Mouse (Mus musculus): ENCODE measurements around the gene Ces2b. TPM values are rescaled to one million over a fixed set of nuclear protein-coding genes. Genes with fewer than 3 reads are reported as not detected.

The Ces2b gene
- polyA plus RNA-seq, 1 experiment from 2014 or later = 0.31 TPM

Other genes with a start within 250 kb of the Ces2b start
- 16.5 and 18.7 TPM in 2 replicates for gene Pdp2, start 240.1 kb upstream of the Ces2b start, polyA plus RNA-seq (2014; fragmentation: Nextera tagmentation; extraction: Ambion mirVana)
- gene Cdh16, start 207.2 kb upstream of the Ces2b start, polyA plus RNA-seq (2014; fragmentation: Nextera tagmentation; extraction: Ambion mirVana) = not detected in 2 replicates
- 0.90 and 1.3 TPM in 2 replicates for gene Rrad, start 200.2 kb upstream of the Ces2b start, polyA plus RNA-seq (2014; fragmentation: Nextera tagmentation; extraction: Ambion mirVana)
- 89.2 and 90.0 TPM in 2 replicates for gene Ciao2b, start 189.6 kb upstream of the Ces2b start, polyA plus RNA-seq (2014; fragmentation: Nextera tagmentation; extraction: Ambion mirVana)
- not detected in 2 replicates for gene Ces2a, start 97.6 kb upstream of the Ces2b start, polyA plus RNA-seq (2014; fragmentation: Nextera tagmentation; extraction: Ambion mirVana)
- not detected in 2 replicates for gene Ces2c, start 15.5 kb downstream of the Ces2b start, polyA plus RNA-seq (2014; fragmentation: Nextera tagmentation; extraction: Ambion mirVana)
- gene Ces2e, start 94.7 kb downstream of the Ces2b start, polyA plus RNA-seq (2014; fragmentation: Nextera tagmentation; extraction: Ambion mirVana) = not detected in 2 replicates
- gene Ces2f, start 115.8 kb downstream of the Ces2b start, polyA plus RNA-seq (2014; fragmentation: Nextera tagmentation; extraction: Ambion mirVana) = not detected in 2 replicates
- not detected in 2 replicates for gene Ces2g, start 130.1 kb downstream of the Ces2b start, polyA plus RNA-seq (2014; fragmentation: Nextera tagmentation; extraction: Ambion mirVana)
- gene Ces2h, start 169.3 kb downstream of the Ces2b start, polyA plus RNA-seq (2014; fragmentation: Nextera tagmentation; extraction: Ambion mirVana) = not detected in 2 replicates
- not detected in 2 replicates for gene Ces3a, start 217.0 kb downstream of the Ces2b start, polyA plus RNA-seq (2014; fragmentation: Nextera tagmentation; extraction: Ambion mirVana)